Mouse (Mus musculus): ENCODE measurements at regions not wholly inside any gene's neighbourhood (a gene's known extent, or its start where the extent isn't known, plus 50 kb on each side); places are given as distances from the start of the nearest gene placed in this dataset.

DNA sequence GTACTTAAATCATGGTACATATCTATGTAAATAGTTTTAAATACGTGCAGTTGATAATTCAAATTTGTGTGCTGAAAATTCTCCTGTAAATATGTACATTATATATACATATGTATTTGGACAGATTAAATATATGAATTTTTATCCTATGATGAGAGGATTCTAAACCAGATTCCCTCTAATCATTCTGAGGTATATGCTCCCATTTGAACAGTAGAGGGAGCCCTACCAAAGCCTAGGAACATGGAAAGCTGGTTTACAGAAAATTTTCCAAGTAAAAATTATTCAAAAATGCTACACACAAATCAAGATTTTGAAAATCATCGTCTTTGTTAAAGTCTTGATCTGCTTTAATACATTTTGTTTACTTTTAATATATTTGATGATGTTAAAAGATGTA is 446.1 kb upstream of the Robo2 start:
- peak; percentile 46 for TF ChIP-seq CTCF (IDR thresholded peaks at IDR 0.05; ENCODE audit: low read depth)
- TF ChIP-seq EP300 (IDR thresholded peaks at IDR 0.05; ENCODE audit: low read depth): no peak

All from liver, postnatal 0 days (tissue).